Mouse (Mus musculus) natural killer cell, adult 2 months (primary cell): ENCODE measurements around the gene Cct2.
"Not testable (repeated sequence)": the region's sequence is repeated elsewhere in the genome, so short reads cannot be mapped to it uniquely, and the experiment has no call there.

Experiments
- DNase-seq, 2 experiments: peaks; one replicate each; pipeline ENCODE4 v3.0.0; 2022; ENCODE audit warnings: low spot score in 2 of 2

Cct2 gene

DNA sequence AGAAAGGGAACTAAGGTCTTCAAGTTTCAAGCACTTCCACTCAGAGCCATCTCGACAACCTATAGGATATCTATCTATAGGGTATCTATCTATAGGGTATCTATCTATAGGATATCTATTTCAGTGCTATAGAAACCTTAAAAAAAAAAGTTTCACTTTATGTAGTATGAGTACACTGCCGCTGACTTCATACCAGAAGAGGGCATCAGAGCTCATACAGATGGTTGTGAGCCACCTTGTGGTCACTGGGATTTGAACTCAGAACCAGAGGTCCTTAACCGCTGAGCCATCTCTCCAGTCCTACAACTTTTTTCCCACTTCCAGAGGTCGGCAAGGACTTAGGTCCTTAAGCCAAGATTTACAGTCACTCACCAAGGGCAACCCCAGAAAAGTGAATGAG is 7.9 kb downstream of the Cct2 start:
- DNase-seq = no peak

DNA sequence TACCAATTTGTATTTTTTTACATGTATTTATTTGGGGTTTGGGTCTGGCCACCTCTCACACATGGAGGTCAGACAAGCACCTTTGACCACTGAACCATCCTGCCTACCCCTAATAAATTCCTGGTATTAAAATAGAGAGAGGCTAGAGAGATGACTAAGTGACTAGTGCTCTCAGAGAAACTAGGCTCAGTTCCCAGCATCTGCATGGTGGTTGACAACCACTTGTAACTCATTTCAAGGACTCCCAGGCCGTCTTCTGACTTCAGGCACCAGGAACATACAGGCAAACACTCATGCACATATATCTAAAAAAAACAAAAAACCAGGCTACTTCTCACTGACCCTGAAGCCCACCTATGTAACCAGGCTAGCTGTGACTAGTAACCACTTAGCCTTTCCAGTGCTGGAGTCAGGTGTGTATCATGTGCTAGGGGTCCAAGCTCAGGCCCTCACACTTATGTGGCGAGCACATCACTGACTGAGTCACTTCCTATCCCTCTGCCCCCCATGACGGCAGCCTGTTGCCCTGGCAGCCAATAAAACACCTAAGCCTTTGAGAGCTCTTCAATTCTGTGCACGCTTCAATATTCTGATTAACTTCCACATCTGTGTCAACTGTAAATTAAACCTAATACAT is 13.5 kb downstream of the Cct2 start:
- DNase-seq = no peak

DNA sequence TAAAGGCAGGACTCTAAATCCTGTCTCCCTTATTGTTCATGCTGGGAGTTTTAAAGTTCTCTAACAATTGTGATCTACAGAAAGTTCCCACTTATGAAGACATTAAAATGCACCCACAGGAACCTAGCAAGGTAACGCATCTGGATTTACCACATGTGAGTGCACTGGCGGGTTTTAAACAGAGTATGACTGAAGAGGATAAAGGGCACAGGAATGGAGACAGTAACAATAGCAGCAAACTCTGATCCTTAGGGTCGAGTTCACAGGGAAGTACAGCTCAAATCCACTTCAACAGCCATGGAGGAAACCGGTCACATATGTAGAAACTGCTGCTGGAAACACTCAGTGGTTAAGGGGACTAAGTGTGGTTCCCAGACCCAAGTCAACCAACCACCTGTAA is 14.4 kb downstream of the Cct2 start:
- no peak for DNase-seq

DNA sequence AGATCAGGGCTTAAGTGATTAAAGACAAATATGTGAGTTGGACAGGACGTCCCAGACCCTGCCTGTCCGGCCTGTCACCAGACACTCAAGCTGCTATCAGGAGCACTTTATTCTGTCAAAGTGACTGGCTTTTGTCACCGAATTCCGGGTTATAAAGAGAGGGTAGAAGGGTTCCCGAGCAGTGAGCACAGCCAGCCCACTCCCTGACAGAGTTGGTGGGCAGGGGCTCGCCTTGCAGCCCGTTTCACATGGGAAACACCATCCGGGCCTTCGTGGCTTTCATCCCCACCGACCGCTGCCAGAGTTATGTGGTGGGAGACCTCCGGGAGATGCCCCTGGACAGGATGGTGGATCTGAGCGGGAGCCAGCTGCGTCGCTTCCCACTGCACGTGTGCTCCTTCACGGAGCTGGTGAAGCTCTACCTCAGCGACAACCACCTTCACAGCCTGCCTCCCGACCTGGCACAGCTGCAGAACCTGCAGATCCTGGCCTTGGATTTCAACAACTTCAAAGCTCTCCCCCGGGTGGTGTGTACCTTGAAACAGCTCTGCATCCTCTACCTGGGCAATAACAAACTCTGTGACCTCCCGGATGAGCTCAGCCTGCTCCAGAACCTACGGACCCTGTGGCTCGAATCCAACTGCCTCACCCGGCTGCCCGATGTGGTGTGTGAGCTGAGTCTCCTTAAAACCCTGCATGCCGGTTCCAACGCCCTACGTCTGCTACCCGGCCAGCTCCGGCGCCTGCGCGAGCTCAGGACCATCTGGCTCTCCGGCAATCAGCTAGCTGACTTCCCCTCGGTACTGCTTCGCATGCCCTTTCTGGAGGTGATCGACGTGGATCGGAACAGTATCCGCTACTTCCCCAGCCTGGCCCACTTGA is 18.2 kb downstream of the Cct2 start, which contains the start of gene Lrrc10:
Gene Lrrc10, plus strand, starts transcription at position 167 of the 882 bp plus-strand sequence.
- DNase-seq = no peak

DNA sequence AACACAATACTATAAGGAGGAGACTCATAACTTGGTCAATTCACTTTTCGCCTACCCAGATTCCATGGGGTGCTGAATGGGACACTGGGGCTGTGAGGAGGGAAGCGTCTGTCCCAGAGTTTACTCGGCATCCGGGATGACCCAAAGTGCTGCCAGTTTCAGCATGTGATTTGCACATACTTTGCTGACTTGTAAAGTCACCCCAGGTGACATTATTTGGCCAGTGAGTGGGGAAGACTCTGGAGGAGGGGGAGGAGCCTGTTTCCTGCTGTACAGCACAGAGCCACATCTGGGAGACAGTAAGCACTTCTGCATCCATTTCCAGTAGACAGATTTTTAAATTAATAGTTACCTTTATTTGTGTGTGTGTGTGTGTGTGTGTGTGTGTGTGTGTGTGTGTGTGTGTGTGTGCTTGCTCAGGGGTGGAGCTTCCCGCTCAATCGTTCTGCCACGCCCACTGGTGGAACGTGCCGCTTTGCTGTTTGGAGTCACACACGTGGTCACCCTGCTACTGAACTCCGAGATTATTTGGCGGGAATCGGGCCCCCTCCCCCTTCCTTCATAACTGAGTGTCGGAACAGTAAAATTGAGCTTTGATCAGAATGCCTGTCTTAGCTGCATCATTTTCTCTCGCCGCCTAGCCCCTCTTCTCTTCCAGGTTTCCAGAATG is 20.0 kb downstream of the Cct2 start:
- DNase-seq = not testable (repeated sequence)

DNA sequence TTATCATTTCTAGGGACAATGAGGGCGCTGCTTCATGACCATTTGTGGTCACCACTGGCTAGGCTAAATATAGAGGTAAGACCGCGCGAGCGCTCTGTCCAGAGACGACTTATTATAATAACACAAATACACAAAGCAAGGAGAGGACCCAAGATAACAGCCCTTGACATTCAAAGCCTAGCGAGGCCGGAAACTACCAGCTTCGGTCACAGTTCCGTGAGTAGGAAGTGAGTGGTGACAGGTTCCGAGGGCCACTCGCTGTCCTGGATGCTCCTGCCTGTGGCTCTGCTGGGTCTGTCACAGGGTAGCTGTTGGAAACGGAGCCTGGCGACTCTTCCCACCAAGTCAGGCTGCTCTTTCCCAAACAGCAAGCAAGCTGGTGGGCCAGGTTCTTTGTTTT is 21.3 kb downstream of the Cct2 start:
- no peak for DNase-seq

DNA sequence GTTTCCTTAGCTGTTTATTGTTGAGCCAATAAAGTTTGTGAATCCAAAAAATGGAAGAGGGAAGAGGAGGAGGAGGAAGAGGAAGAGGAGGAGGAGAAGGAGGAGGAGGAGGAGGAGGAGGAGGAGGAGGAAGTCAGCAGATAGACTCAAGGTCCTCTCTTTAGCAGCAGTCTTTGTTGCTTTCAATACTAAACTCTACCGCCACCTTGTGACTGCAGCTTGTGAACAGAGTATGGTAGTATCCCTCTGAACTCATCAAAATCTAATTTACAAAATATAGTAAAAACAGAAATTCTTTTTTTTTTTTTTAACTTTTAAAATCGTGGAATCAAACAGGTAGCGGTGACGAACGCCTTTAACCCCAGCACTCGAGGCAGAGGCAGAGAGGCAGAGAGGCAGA is 23.3 kb downstream of the Cct2 start:
- DNase-seq = no peak

DNA sequence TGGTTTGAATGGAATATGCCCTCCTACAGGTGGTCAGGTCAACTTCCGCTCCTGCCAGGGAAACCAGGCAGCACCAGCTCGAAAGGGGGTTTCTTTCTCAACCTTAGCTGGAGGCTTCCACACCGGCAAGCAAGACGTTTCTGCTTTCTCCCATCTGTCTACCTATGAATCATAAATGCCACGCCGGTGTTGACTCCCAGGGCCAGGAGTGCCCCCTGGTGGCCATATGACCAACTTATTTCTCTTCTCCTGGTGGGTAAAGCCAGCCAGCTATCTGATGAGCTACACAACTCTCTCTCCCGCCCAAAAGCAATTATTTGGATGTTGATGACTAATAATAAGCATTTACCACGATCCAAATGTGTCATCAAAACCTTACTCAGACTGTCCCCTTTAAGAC is 29.8 kb downstream of the Cct2 start:
- peak; percentile 44 to 74 for DNase-seq

DNA sequence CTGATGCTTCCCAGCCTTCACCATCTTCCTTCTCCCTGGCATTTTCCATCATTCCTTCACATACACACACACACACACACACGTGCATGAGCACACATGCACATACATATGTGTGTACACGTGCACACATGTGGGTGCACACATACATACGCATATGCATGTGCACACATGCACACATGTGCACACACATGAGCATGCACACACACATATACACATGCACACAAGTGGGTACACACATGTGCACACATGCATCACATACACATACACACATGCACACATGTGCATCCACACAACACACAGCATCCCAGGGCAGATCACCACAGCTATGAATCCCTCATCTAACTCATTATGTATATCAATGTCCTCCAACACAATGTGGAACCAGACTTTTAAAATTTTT is 32.5 kb downstream of the Cct2 start:
- DNase-seq = no peak

DNA sequence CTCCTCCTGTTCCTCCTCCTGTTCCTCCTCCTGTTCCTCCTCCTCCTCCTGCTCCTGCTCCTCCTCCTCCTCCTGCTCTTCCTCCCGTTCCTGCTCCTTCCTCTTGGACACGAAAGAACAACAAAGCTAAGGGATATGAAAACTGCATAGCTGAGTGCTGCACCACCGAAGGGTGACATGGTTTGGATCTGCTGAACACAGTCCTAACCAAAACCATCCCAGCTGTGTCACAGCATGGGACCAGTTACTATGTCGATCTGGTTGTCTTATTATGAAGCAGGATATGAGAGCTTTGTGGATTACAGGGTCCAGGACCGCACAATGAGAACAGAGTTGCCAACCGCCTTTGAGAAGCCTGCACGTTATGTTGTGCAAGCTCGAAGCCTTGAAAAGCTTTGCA is 37.4 kb downstream of the Cct2 start:
- DNase-seq = no peak

DNA sequence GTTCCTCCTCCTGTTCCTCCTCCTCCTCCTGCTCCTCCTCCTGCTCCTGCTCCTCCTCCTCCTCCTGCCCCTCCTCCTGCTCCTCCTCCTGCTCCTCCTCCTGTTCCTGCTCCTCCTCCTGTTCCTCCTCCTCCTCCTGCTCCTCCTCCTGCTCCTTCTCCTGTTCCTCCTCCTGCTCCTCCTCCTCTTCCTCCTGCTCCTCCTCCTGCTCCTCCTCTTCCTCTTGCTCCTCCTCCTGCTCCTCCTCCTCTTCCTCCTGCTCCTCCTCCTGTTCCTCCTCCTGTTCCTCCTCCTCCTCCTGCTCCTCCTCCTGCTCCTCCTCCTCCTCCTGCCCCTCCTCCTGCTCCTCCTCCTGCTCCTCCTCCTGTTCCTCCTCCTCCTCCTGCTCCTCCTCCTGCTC is 37.8 kb downstream of the Cct2 start:
- DNase-seq = not testable (repeated sequence)

DNA sequence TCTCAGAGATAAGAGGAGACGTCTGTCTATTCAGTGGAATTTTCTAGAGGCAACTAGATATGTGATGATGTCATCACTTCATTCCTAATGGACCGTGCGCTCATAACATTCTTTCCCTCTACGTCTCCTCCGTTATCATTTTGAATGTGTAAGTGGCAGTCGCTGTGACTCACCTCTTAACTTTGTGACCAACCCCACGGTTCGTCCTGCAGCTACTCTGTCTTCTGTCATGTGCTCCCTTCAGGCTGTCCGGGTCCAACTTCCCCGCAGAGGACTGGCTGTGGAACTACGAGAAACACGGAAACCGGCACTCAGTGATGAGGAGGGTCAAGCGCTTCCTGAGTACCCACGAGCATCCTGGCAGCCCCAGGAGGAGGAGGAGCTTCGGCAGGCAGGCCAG is 39.9 kb downstream of the Cct2 start:
- DNase-seq = no peak

DNA sequence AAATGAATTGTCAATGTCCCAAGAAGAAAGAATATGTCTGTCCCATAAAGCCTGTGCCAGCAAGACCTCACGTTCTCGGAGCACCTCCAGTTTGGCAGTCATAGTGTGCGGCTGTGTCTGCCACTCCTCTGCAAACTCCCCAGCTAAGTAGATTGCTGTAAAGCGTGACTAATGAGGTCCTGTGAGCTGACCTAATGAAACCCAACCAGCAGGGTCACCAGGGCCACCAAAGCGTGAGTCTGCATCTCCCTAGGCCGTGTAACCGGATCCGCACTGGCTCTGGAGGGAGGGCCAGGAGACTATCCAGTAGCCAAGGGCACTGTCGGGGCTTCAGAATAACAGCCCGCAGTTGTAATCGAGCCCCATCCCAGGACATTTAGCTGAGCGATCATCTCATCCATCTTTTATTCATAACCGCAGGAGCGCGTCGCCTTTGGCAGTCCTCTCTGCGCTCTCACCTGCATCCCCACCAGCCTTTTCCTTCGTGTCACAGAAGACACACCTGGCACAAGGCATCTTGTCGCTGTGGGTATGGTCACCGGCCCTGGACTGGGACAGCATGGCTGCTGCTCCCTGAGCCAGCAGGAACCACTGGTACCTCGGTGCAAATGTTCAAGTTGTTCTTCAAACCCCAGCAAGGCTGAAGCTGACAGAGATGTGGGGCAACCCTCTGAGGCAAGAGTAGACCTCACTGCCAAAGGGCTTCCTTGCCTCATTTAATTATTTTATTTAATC is 42.4 kb downstream of the Cct2 start:
- no peak for DNase-seq

DNA sequence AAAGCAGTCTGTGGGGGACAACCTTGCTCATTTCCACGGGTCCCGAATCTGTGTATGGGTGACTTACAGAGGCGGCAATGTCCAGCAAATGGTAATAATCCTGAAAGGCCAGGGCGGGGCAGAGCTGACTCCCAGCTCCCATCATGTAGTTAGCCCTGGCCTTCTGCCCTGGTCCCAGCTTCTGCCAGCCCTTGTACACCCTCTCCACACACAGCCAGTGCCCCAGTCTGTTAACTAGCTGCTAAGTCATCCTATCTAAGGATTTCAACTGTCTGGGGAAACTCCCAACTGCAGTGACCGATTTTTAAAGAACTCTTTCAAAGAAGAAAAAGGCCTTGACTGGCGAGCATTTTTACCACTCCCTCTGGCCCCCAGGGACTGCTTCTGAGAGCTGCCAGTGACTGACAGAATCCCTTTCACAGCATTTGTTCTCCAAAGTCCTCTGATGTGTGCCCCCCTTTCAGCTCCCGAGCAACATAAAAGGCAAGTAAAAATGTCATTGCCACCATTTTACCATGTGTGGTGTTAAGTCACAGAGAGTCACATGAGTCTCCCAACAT is 45.3 kb downstream of the Cct2 start:
- DNase-seq = no peak

DNA sequence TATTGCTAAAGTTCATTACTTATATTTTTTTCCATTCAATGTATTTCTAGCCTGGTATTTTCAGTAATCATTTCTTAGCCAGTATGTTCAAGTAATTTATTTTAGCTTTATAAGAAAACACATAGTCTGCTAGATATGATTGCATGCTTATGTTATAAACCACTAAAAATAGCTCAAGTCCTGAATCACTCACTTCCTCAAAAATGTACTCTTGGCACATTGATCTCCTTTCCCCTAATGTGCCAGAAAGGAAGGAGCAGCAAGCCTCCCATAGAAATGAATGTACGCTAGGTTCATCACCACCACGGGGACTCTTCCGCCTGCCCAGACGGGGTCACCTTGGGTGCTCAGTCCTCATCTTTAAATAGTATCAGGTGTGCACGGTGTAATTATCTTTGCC is 49.0 kb downstream of the Cct2 start:
- no peak for DNase-seq

DNA sequence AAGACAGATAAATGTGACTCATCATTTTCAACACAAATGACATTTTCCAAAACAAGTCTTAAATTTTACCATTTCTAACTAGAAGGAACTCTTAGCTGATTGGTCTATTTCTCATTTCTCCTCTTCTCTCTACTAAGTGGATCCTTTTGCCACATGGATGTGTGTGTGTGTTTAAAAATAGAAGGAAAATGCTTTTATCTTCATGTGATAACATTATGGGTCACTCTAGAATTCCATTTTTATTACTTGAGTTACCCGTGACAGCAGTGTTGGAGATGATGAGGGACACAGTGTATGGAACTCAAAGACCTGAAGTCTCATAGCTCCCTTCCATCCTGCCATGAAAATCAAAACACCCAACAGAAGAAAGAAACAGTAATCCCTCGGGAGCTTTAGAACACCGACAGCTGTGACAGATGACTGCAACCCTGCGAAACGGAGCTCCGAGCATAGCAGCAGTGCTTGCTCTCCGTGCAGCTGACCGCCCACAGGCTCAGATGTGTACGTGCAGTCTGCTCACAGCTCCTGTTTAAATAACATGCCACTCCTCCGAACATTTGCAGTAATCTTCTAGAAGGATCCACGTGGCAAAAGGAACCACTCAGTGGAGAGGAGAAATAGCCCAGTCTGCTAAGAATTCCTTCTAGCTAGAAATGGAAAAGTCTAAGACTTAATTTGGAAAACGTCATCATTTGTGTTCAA is 49.8 kb downstream of the Cct2 start:
- DNase-seq = no peak

DNA sequence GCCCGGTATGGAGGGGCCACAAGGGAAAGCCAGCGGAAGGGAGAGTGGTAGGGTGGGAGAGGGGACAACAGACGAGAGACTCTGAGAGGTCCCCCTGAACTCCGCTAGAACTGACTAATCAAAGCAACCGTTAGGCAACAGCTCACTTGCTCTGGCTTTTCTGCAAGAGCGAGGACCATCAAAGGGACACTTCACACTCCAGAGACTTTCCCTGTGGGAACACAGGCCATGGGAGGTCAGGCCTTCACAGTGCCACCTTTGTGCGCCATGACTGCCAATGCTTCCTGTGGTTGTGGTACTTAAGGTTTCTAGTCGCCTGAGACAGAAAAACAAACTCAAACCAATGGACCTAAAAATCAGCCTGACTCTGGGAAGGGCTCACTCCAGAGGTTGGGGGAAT is 52.6 kb downstream of the Cct2 start:
- no peak for DNase-seq

DNA sequence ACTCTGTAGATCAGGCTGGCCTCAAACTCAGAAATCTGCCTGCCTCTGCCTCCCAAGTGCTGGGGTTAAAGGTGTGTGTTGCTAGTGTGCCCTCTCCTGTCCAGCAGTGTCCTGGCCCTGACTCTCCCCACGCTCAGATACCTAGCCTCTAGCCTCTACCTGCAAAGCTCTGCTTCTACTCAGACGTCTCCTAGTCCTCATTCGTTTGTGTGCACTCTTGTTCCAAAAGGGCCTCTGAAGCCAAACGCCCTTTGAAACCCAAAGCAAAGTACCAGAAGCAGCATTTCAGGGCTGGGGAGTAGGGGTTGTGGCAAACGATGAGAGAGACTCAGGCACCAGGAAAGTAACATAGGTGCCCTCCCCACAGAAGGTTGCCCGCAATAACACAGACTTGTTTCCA is 53.9 kb downstream of the Cct2 start:
- no peak for DNase-seq

DNA sequence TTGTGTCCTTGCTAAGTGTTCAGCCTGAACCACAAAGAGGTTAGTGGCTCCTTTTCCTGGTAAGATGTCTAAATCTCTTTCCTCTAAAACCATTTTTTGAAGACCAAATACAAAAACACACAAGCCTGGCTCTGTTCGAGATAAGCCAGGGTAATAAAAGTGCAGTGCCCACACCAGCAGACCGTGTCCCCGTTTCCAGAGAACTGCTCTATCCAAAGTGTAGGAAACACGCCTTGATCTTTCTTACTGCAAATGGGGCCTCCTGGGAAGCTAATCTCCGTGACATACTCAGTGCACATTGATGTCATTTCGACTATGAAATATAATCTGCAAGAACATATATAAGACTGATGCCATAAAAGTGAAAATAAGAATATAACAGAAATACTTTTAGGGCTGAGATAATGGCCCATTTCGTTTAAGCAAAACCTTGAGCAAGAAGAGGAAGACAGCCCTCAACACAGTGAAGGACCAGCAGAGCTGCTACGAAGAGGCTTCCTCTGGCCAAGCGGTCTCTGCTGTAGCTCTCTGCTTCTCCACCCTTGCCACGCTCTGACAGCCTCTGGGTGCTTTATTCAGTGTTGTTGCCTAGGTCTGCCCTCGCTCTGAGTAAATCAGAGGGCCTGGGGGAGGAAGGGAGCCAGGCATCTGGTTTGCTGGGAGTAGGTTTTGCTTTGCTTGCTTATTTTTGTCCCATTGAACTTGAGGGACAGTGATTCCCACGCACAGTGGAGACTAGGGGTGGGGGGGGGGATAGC is 57.7 kb downstream of the Cct2 start:
- DNase-seq = no peak

DNA sequence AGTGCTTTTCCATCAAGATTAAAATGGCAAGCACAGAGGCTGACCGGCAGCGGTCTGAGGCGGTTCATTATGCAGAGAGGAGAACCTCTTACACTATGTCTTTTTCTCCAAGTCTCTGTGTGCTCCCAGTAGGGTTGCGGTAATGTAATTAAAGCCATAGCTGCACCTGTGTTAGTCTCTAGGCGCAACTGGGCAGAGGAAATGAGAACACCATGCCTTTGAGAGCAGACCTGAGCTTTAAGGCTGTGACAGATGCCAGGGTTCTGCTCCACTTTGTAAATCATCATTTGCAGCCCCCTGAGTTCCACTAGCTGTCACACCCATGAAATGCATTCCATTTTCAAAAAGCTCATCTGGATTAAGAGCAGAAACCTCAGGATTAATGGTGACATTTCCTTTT is 58.9 kb downstream of the Cct2 start:
- no peak for DNase-seq
